Mouse (Mus musculus): ENCODE results near the gene Rpl36-ps4.

DNA sequence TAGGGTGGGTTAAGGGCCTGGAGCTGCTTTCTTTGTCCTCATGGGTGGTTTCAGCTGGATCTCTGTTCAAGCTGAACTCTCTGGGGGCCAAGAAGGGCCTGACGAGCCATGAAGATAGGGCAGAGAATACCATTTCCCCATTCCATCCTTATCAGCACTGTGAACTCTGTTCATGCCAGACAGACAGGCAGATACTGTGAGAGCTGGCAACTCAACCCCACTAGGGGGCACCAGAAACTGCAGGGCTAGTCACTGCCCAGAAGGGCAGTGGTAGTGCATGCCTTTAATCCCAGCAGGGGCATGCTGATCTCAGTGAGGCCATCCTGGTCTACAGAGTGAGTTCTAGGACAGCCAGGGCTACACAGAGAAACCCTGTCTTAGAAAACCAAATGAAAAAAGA, 38.2 kb upstream of the Rpl36-ps4 start:
- peak; percentile 37; the same call in 1 of the 2 replicates for TF ChIP-seq CTCF (IDR thresholded peaks at IDR 0.05; ENCODE audit: insufficient read depth, low read depth, low read length)
- no peak for TF ChIP-seq POLR2A (IDR thresholded peaks at IDR 0.05; ENCODE audit: insufficient read depth, low read depth, low read length)
